ENCODE assay signal across 5 mouse cellular contexts in the genomic region with DNA sequence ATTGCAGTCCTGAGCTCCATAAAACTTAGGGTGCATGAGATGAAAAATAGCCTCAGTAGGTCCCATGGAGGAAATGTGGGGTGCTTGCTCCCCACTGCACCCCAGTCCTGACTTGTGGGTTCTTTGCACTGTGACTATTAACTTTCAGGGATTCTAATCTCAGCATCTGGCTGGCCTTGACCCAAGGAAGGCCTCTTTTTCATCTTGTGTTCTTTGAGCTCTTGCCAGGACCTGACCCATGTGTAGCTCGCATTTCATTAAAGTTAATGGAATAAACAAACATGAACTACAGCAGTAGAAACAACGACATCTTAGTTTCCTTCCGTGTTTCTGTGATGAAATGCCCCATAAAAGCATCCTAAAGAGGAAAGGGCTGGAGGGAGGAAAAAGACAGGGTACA.
"Had no signal": no experiment of that assay in that cellular context is flagged by ENCODE, and none has a peak within 500 bp of the region (broad histone marks: within the 10 kb centered on the region; RNA-seq: fewer than 3 reads in every experiment).

No protein-coding gene starts in this region.

- ATAC-seq: midbrain, embryonic 15.5 days had no signal

- DNase-seq: kidney, adult 2 months; lung, adult 2 months; thymus, adult 18-20 months; thymus, postnatal 14 days had no signal
